Mouse (Mus musculus) granulocyte monocyte progenitor cell, adult 5-6 weeks (primary cell): Measurements from ENCODE around the gene Cfdp1. TPM values are rescaled to one million over a fixed set of nuclear protein-coding genes. Genes with fewer than 3 reads are reported as not detected.

Experiments
- ATAC-seq: replicated peaks from 2 replicates; pipeline ENCODE4 v1.8.0; 2016; ENCODE audit warnings: mild to moderate bottlenecking, moderate TSS enrichment, inconsistent platforms; ENCODE audit not compliant: poor library complexity, severe bottlenecking
- total RNA-seq, 2 experiments: library from RNA; stranded (forward) in 1 of 2; stranded (reverse) in 1 of 2; fragments of 200-712, 200-1000 nt in 1 of 2; fragments of >200 nt in 1 of 2; fragmentation: Nextera tagmentation in 1 of 2; gene quantifications; 2 replicates each; pipeline ENCODE4 v1.2.3; 2014 to 2017

The Cfdp1 gene
- total RNA-seq (2014; fragmentation: Nextera tagmentation): 92.7 and 94.8 TPM in 2 replicates
- 217 and 238 TPM in 2 replicates for total RNA-seq (2017)

GRCm38 (mm10) chr8:111853861-111854501 is at the start of gene Cfdp1:
Gene Cfdp1 (minus strand): TSS chr8:111854291.
- ATAC-seq: peak; percentile 99

GRCm38 (mm10) chr8:111902080-111902479 is 48.0 kb upstream of the Cfdp1 start:
- ATAC-seq: no peak

- no peak for ATAC-seq
These were observed 44.5 kb upstream of the Cfdp1 start for GRCm38 (mm10) chr8:111898586-111898985.

GRCm38 (mm10) chr8:111894955-111895354 is 40.9 kb upstream of the Cfdp1 start:
- ATAC-seq: peak; percentile 43; the same call in 1 of the 2 replicates

DNA sequence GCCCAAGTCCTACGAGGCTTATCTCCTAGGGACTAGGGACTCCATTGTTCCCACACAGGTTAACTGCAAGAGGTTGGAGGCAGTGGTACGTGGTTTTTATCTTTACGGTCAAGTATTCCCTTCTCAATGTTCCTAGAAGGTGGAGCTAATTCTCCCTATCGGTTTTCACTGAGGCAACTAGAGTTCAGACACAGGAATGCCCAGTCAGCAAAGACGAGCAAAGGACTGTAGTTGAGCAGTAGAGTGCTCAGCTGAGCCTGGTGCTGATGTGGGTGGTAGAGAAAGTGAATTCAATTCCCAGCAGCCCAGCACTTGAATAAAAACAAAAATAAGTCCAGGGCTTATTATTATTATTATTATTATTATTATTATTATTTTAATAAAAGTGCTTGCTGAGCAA is 38.5 kb upstream of the Cfdp1 start:
- ATAC-seq: no peak

DNA sequence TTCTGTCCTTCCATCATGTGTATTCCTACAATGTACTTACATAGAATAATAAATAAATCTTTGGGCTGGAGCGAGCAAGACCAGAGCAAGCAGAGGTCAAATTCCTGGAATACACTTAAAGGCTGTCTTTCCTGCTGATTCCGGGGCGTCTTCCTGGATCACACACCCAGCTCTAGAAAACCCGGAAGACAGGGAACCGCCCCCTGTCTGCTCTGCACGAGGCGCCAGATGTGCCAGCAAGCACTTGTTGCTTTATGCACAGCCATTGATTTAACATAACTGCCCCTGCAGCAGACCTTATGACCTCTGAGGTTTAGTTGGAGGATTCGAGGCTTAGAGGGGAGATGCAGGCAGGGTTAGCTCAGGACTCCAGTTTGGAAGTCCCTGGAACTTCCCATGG is 37.9 kb upstream of the Cfdp1 start:
- no peak for ATAC-seq

DNA sequence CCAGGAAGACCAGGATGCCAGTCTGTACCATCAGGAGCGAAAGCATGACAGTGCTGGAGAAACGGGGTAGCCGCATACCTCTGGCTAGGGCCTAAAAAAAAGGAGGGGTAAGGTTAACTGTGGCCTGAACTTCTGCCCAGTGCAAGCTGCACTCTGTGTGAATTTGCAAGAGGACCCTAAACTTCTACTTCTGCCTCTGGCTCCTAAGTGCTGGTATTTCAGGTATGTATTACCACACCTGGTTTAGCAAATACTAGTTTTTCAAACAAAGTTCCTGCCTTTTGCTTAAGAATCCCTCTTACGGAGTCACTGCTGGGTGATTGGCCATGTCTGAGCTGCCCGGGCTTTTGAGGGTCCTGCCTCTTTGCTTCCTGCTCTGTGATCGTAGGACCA is 36.8 kb upstream of the Cfdp1 start:
- ATAC-seq: no peak

GRCm38 (mm10) chr8:111889931-111890910 is 36.1 kb upstream of the Cfdp1 start:
- ATAC-seq: peak; percentile 78

DNA sequence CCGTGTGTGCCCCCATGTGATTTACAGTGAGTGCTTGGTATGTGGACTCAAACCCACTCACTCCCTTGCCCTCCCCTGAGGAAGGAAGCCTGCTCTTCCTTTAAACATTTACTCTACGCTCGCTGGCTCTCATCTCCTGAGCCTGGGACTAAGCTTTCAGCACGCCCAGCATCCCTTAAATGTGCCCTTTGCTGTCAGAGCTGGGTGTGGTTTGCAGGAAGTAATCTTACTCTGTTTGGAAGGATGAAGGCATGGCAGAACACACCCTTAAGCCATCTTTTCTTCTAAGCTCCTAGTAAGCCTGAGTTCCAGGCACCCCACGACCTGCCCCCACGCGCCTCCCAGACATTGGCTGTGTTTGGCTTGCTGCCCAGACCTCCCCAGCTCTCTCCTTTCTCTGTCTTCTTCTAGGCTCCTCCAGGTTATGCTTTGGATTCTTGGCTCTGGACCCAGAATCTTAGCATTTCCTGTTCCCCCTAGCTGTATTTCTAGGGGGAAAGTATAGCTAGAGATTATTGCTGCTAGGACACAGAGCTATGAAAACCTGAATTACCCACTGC is 34.1 kb upstream of the Cfdp1 start:
- ATAC-seq: no peak

DNA sequence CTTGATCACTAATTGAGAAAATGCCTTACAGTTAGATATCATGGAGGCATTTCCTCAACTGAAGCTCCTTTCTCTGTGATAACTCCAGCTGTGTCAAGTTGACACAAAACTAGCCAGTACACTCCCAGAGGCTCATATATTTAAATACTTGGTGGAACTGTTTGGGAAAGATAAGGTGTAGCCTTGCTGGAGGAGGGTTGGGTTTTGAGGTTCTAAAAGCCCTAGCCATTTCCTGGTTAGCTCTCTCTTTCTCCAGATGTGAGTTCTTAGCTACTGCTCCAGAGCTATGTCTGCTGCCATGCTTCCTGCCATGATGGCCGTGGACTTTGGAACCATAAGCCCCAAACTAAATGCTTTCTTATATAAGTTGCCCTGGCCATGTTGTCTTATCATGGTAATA is 33.4 kb upstream of the Cfdp1 start:
- no peak for ATAC-seq

DNA sequence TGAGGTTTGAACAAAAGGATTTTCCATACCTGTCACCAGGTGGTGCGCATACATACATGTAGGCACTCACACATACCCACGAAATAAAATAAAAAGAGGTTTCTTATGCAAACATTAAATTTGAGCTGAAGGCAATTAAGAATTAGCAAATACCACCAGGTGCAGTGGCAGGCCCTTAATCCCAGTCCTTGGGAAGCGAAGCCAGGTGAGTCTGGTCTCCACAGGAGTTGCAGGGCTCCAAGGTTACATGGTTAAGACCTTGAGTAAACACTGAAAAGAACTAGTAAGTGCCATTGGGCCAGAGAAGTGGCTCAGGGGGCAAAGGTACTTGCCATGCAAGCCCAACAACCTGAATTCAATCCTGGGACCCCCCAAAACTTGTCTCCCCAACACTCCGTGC is 29.5 kb upstream of the Cfdp1 start:
- ATAC-seq: no peak

GRCm38 (mm10) chr8:111881591-111881990 is 27.5 kb upstream of the Cfdp1 start:
- peak; percentile 67 for ATAC-seq

GRCm38 (mm10) chr8:111877711-111878110 is 23.6 kb upstream of the Cfdp1 start:
- peak; percentile 48 for ATAC-seq

DNA sequence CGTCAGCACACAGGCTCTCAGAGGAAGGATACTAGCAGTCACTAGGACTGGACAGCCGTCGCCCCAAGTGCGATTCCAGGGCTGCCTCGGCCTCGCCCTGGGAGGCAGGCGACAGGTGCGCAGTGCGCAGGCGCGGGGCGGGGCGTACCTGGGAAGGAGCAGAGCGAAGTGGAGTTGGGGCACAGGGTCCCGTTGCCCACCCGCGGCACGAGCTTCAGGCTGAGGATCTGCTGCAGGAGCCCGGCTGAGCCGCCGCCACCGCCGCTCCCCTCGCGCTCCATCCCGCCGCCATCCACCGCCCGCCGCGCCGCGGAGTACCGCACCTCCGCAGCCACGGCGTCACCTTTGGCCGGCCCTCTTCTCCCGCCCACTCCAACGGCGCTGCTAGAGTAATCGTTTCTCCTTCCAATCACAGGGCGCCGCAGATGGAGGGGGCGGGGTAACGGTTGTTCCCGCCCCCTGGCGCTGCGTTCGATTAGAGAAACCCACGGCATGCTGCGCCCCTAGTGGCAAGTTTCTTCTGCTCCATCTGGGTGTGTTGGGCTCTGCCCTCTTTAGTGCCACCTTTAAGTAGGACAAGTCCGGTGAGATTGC is 22.4 kb upstream of the Cfdp1 start, which contains the start of gene Tmem170:
Gene Tmem170, minus strand, starts transcription at position 396 of the 594 bp plus-strand sequence.
- ATAC-seq: peak; percentile 97

DNA sequence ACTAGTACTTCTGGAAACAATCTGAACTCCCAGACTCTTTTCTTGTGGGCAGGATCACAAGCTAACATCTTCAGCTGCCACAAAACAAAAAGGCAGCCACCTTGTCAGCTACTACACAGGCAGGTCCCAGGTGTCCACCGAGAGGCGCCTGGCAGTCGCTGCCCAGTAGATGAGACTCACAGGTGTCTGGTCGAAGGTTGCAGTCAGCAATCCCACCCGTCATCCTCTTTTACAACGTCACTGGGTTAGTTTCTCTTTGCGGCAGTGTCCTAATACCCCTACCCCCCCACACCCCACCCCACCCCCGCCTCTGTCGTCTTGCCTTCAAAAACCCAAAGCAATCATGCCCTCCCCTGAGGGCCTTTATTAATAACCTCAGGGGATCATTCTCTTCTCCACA is 21.7 kb upstream of the Cfdp1 start:
- peak; percentile 30; the same call in 1 of the 2 replicates for ATAC-seq

DNA sequence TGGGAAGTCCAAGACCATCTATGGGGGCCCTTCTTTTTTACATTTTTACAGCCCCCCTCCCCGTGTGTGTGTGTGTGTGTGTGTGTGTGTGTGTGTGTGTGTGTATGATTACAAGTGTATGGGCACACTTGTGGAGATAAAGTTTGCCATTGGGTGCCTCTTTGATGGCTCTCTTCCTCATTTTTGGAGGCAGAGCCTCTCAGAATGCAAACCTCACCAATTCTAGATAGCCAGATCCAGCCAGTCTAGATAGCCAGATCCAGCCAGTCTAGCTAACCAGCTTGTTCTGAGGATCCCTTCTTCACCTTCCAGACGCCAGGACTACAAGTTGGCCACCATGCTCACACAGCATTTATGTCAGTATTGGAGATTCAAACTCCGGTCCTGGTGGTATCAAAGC is 17.2 kb upstream of the Cfdp1 start:
- ATAC-seq: no peak

DNA sequence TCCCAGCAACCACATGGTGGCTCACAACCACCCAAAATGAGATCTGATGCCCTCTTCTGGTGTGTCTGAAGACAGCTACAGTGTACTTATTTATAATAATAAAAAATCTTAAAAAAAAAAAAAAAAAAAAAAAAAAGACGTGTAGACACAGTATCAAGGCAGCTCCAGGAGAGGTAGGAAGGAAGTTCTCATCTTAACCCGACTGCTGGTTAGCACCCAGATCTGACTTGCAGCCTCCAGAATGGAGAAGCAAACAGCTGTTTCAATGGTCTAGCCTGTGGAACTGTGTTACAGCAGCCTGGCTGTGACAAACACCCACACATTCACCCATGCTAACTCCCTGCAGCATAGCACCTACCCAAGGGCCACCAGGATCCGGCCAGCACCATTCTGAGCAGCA is 16.3 kb upstream of the Cfdp1 start:
- ATAC-seq: no peak

- no peak for ATAC-seq
These were observed 14.6 kb upstream of the Cfdp1 start for GRCm38 (mm10) chr8:111868664-111869063.

DNA sequence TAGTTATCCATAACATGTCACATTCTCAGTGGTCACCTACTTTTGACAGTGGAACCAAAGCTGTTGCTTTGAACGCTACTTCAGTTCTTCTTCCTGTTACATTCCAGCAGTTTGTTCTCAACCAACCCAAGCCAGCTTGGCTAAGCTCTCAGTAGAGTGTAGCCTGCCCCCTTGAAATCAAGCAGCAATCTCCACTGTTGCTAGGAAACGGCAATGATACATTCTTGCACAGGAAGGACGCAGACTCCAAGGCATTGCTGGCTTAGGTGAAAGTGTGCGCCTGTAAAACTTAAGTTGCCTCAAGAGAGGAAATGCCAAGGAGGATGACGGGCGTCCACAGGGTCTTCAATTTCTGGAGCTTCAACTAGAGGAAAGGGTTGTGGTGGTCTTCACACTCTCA is 11.8 kb upstream of the Cfdp1 start:
- ATAC-seq: no peak

DNA sequence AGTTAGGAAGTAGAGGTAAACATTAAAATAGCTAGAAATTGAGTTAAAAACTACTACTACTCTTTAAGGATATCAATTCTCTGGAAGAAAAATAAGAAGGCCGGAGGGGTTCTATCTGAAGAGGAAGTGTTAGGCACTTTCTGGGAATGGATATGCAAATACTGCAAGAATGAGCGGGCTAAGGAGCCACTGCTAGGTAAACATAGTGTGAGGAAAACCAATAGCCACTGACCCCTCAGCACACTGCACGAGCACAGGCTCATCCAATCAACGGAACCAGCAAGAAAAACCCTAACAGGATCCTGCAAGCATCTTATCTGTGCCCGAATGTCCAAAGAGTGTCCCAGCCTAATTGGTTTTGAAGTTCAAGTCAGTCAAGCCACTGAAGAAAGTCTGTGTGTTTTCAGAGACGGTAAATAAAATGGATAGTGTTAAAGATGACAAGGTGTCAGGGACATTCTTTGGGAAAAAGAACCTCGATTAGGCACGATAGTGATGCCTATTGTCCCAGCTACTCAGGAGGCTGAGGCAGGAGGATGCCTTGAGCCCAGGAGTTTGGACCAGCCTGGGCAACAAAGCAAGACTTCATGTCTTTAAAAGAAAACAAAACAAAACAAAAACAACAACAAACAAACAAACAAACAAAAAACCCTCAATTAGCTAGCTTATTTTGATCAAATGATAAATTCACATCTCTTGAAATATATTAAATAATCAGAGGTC is 11.2 kb upstream of the Cfdp1 start:
- ATAC-seq: no peak
